Mouse (Mus musculus): Measurements from ENCODE around the gene Rft1. TPM values are rescaled to one million over a fixed set of nuclear protein-coding genes. Genes with fewer than 3 reads are reported as not detected.
A peak's percentile ranks its signal among the peaks of the same experiment; 100 is the strongest.

Rft1 gene
- total and polyA plus RNA-seq, 3 experiments, result 9.1 to 11.3 TPM; not detected in 1

DNA sequence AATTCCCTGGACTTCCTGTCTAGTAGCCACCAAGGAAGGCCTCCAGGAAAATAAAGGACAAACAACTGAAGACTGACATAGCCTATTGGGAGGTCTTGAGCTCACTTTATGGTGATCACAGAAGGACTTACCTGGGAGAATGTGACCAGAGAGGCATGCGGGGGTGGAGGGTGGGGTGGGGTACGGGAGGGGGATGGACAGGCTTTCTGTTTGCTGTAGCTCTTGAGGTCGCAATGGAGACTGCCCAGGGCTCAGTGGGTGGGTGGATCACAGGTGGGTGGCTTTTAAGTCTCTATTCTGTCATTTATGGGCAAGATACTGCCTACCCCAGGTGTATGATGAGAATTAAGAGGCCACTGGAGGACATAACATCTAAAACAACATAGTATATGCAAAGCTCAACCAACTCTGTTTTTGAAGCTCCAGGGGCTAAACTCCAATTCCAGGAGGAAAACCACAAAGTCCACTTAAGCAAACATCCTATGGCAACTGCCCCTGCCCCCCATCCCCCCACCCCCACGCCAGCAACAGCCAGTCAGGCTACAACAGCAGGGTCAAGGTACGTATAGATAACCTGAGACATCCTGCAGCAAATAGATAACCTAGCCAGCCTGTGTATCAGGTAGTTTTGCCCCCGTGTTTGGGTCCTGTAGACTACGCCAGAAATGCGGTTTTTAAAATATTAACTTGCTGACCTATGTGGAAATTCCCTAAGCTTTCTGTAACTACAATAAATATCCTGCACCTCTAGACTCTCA is 50.1 kb downstream of the Rft1 start:
- TF ChIP-seq TCF12 (IDR thresholded peaks at IDR 0.05; ENCODE audit: low read depth, low read length) (peak; percentile 25; the same call in 1 of the 2 replicates), ELF1 (IDR thresholded peaks at IDR 0.05; ENCODE audit: low read depth, low read length) (no peak), NELFE (IDR thresholded peaks at IDR 0.05; ENCODE audit: low read depth, low read length) (no peak), EP300 (IDR thresholded peaks at IDR 0.05; ENCODE audit: low read depth in 1 of 2, low read length in 2 of 2) (peak in 1 of 2 experiments; percentile 31; a peak in 1 of 4 replicates)
- no peak overlapping the region for H3K4me3 ChIP-seq (ENCODE audit: control insufficient read depth in 1 of 2, insufficient read depth in 1 of 2, low read depth in 2 of 2, low read length in 2 of 2)
- no peaks in the 10 kb centered on the region for H3K9me3 ChIP-seq (replicated peaks; ENCODE audit: insufficient read depth, low read length)
- H3K79me2 ChIP-seq (ENCODE audit: control insufficient read depth, insufficient read depth, low read length, poor library complexity), result no peaks in the 10 kb centered on the region
- H3K36me3 ChIP-seq (ENCODE audit: control insufficient read depth in 1 of 2, insufficient read depth in 2 of 2, low read length in 2 of 2), result no peaks in the 10 kb centered on the region
- no peak for DNase-seq (ENCODE audit: low read depth, low spot score)
- no peaks in the 10 kb centered on the region for H3K27me3 ChIP-seq (ENCODE audit: control insufficient read depth in 1 of 2, insufficient read depth in 2 of 2, low read length in 2 of 2)
- no peaks in the 10 kb centered on the region for H3K4me1 ChIP-seq (ENCODE audit: control insufficient read depth in 1 of 2, insufficient read depth in 2 of 2, low read length in 2 of 2)
- no peak overlapping the region for H3K9ac ChIP-seq (ENCODE audit: control insufficient read depth, low read depth, low read length, poor library complexity, severe bottlenecking)
- H3K27ac ChIP-seq (ENCODE audit: control insufficient read depth, low read depth, low read length), result no peak overlapping the region

GRCm38 (mm10) chr14:30711892-30712291 is 57.7 kb downstream of the Rft1 start:
- Histone ChIP-seq H3K9me3 (replicated peaks; ENCODE audit: insufficient read depth, low read length) (no peaks in the 10 kb centered on the region), H3K79me2 (ENCODE audit: control insufficient read depth, insufficient read depth, low read length, poor library complexity) (peaks cover 20% of the 10 kb centered on the region), H3K4me3 (ENCODE audit: control insufficient read depth in 1 of 2, insufficient read depth in 1 of 2, low read depth in 2 of 2, low read length in 2 of 2) (no peak overlapping the region), H3K4me1 (ENCODE audit: control insufficient read depth in 1 of 2, insufficient read depth in 2 of 2, low read length in 2 of 2) (peaks cover 21 to 29% of the 10 kb centered on the region in 2 experiments), H3K9ac (ENCODE audit: control insufficient read depth, low read depth, low read length, poor library complexity, severe bottlenecking) (peak overlapping the region; percentile 17; the same call in 1 of the 2 replicates), H3K27me3 (ENCODE audit: control insufficient read depth in 1 of 2, insufficient read depth in 2 of 2, low read length in 2 of 2) (no peaks in the 10 kb centered on the region), H3K27ac (ENCODE audit: control insufficient read depth, low read depth, low read length) (peak overlapping the region; percentile 60), H3K36me3 (ENCODE audit: control insufficient read depth in 1 of 2, insufficient read depth in 2 of 2, low read length in 2 of 2) (peaks cover 0 to 25% of the 10 kb centered on the region in 2 experiments; a peak in 2 of 4 replicates)
- TF ChIP-seq SIN3A (IDR thresholded peaks at IDR 0.05; ENCODE audit: low read length) (peak; percentile 72; the same call in 1 of the 2 replicates), MAFK (IDR thresholded peaks at IDR 0.05; ENCODE audit: borderline replicate concordance, low read depth, low read length) (no peak), EP300 (IDR thresholded peaks at IDR 0.05; ENCODE audit: low read depth in 1 of 2, low read length in 2 of 2) (peak; percentile 60 to 72; a peak in 3 of 4 replicates), TCF12 (IDR thresholded peaks at IDR 0.05; ENCODE audit: low read depth, low read length) (peak; percentile 58; the same call in 1 of the 2 replicates), ZC3H11A (IDR thresholded peaks at IDR 0.05; ENCODE audit: low read depth, low read length) (no peak), JUND (IDR thresholded peaks at IDR 0.05; ENCODE audit: low read depth, low read length) (no peak), MAX (IDR thresholded peaks at IDR 0.05; ENCODE audit: low read length) (no peak), GABPA (IDR thresholded peaks at IDR 0.05; ENCODE audit: low read depth, low read length) (no peak), E2F4 (IDR thresholded peaks at IDR 0.05; ENCODE audit: borderline replicate concordance, low read depth, low read length) (no peak), USF2 (IDR thresholded peaks at IDR 0.05; ENCODE audit: borderline replicate concordance in 1 of 2, insufficient read depth in 1 of 2, low read depth in 1 of 2, low read length in 2 of 2) (no peak), ETS1 (IDR thresholded peaks at IDR 0.05; ENCODE audit: low read depth, low read length) (peak; percentile 70), MXI1 (IDR thresholded peaks at IDR 0.05; ENCODE audit: low read depth, low read length) (0 out of 2 replicates have a peak, but pooled peaks have one; percentile 28)
- peak; percentile 62 for DNase-seq (ENCODE audit: low read depth, low spot score)
